Mouse (Mus musculus): ENCODE data around the gene Gpr45.

The Gpr45 gene

DNA sequence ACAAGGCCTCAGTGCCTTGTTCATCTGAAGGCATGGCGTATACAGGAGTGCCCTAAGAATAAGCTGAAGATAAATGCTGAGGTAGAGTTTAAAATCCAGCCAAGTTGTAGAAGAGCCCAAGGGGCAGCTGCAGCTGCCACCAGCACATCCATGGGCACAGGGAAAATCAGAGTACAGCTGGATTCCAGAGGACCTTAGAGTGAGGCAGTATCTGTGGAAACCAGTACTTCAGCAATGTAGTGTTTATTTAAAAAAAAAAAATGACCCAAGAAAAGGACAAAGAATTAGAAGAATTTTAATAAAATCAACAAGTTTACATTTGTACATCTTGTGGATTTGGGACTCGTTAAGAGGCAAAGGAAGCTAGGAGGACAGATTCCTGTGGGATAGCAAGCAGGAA is 94.3 kb downstream of the Gpr45 start:
- in situ Hi-C loops (cut with MboI, MseI) = no loop called here

GRCm38 (mm10) chr1:43047811-43048210 is 95.1 kb downstream of the Gpr45 start:
- in situ Hi-C loops (cut with MboI, MseI) = no loop called here

GRCm38 (mm10) chr1:43051903-43052302 is 99.2 kb downstream of the Gpr45 start:
- in situ Hi-C loops (cut with MboI, MseI) = no loop called here

DNA sequence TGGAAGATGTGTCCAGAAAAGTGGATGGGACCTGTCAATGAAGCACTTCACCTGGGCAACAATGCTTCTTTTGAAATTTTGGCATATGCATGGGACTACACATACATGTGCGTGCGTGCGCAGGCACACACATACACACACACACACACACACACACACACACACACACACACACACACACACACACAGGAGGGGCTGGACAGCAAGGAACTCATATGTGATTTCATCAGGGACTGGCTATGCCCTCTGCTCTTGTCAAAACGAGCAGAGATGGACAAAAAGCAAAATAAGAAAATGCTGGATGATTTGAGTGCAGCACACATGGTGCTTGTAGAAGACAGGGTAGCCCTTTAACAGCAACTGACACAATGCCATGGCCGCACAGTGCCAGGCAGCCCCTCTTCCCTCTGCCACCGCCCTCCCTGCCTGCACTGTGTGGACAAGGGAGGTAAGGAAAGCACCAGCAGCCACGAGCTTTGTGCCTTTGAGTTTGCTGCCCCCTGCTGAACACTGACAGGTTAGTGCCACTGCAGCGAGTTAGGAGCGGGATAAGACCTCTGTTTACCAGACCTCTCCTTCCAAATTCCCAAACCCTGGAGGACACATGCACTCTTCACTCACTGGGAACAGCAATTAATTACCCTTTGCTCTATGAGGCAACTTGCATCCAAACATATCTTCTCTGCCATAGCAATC is 113.1 kb downstream of the Gpr45 start:
- in situ Hi-C loops (cut with MboI, MseI) = no loop called here

GRCm38 (mm10) chr1:43066573-43066972 is 113.9 kb downstream of the Gpr45 start:
- in situ Hi-C loops (cut with MboI, MseI) = no loop called here

GRCm38 (mm10) chr1:43067551-43067950 is 114.9 kb downstream of the Gpr45 start:
- in situ Hi-C loops (cut with MboI, MseI) = no loop called here

- in situ Hi-C loops (cut with MboI, MseI) = no loop called here
Observed at GRCm38 (mm10) chr1:43070726-43071125, 118.1 kb downstream of the Gpr45 start.

DNA sequence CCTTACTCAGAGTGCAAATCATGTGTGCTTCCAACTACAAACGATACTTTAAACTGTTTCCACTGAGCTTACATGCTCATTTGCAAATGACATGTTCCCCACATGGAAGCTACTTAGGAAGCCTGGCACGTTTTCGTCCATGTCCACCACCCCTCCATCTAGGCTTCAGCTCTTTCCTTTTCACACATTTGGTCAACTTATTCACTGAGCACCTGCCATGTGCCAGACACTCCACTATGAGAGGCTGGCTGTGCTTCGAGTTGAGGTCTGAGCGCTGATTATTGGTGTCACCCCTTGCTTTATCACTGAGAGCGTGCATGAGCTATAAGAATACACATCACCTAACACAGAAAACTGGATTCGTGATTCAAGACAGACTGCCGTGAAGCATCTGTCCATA is 119.4 kb downstream of the Gpr45 start:
- in situ Hi-C loops (cut with MboI, MseI) = no loop called here

GRCm38 (mm10) chr1:43072561-43072960 is 119.9 kb downstream of the Gpr45 start:
- in situ Hi-C loops (cut with MboI, MseI) = no loop called here

DNA sequence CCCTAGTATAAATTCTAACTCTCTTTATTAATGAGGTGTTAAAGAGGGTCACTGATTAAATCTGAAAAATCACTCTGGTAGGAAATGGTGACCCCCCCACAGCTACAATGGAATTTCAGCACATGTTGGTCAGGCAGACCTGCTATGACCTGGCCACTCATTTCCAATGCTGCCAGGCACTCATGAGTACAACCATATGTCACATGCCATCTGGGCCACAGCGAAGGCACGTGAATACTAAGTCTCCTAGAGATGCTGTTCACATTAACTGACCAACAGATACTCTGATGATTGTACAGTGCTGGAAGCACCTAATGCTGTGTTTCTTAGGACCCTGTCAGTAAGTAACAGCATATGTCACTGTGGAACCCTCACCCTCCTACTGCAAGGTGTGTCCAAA is 122.1 kb downstream of the Gpr45 start:
- in situ Hi-C loops (cut with MboI, MseI) = no loop called here

DNA sequence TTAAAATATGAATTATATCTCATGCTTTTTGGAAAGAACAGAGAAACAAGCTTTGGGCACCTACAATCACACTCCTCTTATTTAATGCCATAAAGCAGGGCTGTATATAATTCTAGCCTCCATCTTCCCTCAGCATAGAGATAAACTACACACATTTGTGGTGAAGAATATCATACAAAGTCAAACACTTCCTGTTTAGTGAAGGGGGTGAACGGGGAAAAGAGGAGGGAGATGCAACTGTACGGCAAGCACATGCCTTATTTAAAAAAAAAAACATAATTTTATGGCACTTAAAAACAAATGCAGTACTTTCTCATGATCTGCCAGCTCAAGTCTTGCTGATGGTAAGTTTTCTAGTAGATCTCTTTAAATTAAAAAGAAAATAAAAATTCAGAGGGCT is 125.5 kb downstream of the Gpr45 start:
- in situ Hi-C loops (cut with MboI, MseI) = no loop called here

DNA sequence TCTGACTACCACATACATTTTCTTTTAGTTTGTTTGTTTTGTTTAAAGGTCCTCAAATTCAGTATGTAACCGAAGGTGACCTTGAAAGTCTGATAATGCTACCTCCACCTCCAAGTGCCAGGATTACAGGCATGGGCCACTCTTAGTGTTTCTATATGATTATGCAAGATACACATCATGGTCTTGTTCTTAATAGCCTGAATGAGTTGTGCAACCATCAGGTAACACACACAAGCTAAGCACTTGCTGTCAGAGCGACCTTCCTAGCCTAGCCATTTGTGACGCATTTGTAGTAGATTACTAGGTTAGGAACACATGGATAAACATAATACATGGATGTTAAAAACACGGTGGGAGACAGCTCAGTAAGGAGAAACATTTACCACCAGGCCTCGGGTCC is 130.3 kb downstream of the Gpr45 start:
- in situ Hi-C loops (cut with MboI, MseI) = no loop called here
